Mouse (Mus musculus) limb, embryonic 11.5 days (tissue): ENCODE results near the gene Morn1. TPM values are rescaled to one million over a fixed set of nuclear protein-coding genes. Genes with fewer than 3 reads are reported as not detected.
A peak's percentile ranks its signal among the peaks of the same experiment; 100 is the strongest.

Experiments
- ATAC-seq: fragments of 200-750 bp; cut with Nextera tagmentation; 2 replicates; pipeline ENCODE4 v1.8.0; 2017; ENCODE audit warnings: low read depth; ENCODE audit not compliant: insufficient number of reproducible peaks, low FRiP score, low TSS enrichment
- DNase-seq: peaks from one replicate; pipeline ENCODE4 v3.0.0-alpha.2; 2015; ENCODE audit warnings: low spot score
- H3K27ac ChIP-seq: fragments of 300-500 bp; sonication (generic); replicated peaks from 2 replicates; pipeline ENCODE4 v1.5.1; 2014; ENCODE audit warnings: low read depth, mild to moderate bottlenecking, low read length
- H3K27me3 ChIP-seq: fragments of 300-500 bp; sonication (generic); 2 replicates; pipeline ENCODE4 v1.6.1; 2014; ENCODE audit warnings: mild to moderate bottlenecking, low read length, mixed read lengths; ENCODE audit not compliant: control insufficient read depth, insufficient read depth
- H3K36me3 ChIP-seq: fragments of 300-500 bp; sonication (generic); 2 replicates; pipeline ENCODE4 v1.6.1; 2014; ENCODE audit warnings: mild to moderate bottlenecking, low read length, moderate library complexity, mixed read lengths; ENCODE audit not compliant: control insufficient read depth, insufficient read depth
- H3K4me1 ChIP-seq: fragments of 300-500 bp; sonication (generic); 2 replicates; pipeline ENCODE4 v1.6.1; 2014; ENCODE audit warnings: low read length, mixed read lengths; ENCODE audit not compliant: control insufficient read depth, insufficient read depth
- H3K4me2 ChIP-seq: fragments of 300-500 bp; sonication (generic); 2 replicates; pipeline ENCODE4 v1.6.1; 2014; ENCODE audit warnings: low read depth, mild to moderate bottlenecking, moderate library complexity; ENCODE audit not compliant: severe bottlenecking
- H3K4me3 ChIP-seq: fragments of 300-500 bp; sonication (generic); 2 replicates; pipeline ENCODE4 v1.5.1; 2014; ENCODE audit warnings: low read depth, low read length
- H3K9ac ChIP-seq: fragments of 300-500 bp; sonication (generic); 2 replicates; pipeline ENCODE4 v1.6.1; 2014; ENCODE audit warnings: mild to moderate bottlenecking, low read length
- H3K9me3 ChIP-seq: fragments of 300-500 bp; sonication (generic); 2 replicates; pipeline ENCODE4 v1.6.1; 2016; ENCODE audit warnings: low read length; ENCODE audit not compliant: control insufficient read depth
- WGBS: fragments of 180-500 bp; shearing (Covaris S2); extraction: QIAGEN DNeasy Blood & Tissue Kit; methylation state at CpG from one replicate; pipeline ENCODE4 v1.1.7; 2014; 5-methylcytosine and 5-hydroxymethylcytosine counted together
- polyA plus RNA-seq: library from polyadenylated mRNA; unstranded; fragments of >200 nt; fragmentation: Nextera tagmentation; extraction: Ambion mirVana; gene quantifications from 2 replicates; pipeline ENCODE4 v1.2.1, GENCODE M21; 2014

The Morn1 gene
- polyA plus RNA-seq, 1 experiment from 2014 or later, result 3.5 TPM

DNA sequence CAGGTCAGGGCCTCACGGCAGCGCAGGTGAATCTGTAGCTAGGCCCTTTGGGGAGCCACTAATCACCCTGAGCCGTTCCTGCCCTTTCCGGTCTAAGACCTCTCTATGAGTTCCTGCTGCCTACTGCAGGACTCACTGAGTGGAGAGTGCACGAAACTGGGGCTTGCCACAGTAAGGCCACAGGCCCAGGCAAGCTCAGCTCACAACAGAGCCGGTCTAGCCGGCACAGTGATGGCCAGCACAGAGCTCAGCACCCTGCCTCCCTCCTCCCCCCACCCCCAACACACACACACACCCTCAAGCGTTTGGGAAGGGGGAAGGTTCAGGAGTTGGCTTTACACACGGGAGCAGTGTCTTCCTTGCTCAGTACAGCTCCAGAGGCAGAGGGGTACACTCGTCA is 28.1 kb upstream of the Morn1 start:
- DNase-seq (no peak), ATAC-seq (no peak)
- H3K4me2 ChIP-seq, result no peak overlapping the region
- WGBS, result 38% methylated on average over 10 of the region's 10 CpGs
- H3K4me3 ChIP-seq, result no peak overlapping the region
- no peaks in the 10 kb centered on the region for H3K4me1 ChIP-seq
- no peaks in the 10 kb centered on the region for H3K27me3 ChIP-seq
- H3K9me3 ChIP-seq, result no peaks in the 10 kb centered on the region
- no peak overlapping the region for H3K27ac ChIP-seq
- no peaks in the 10 kb centered on the region for H3K36me3 ChIP-seq
- H3K9ac ChIP-seq, result no peak overlapping the region

DNA sequence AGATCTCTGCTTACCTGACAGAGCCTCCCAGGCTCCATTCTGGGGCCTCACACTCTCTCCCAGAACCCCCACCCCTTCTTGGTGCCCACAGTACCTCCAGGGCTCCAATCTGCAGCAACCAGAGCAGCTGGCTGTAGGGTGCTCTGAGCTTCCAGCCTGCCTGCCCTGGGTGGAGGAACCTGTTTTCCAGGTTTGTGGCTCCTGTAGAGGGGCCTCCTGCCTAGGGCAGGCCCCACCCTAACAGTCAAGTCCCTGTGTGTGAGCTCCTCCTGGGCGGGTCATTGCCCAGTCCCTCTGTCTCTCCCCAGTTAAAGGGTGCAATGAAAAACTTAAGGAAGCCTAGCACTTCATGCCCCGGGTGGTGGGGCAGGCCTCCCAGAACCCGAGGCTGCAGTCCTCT is 22.5 kb upstream of the Morn1 start:
- H3K4me1 ChIP-seq, result peaks cover 10% of the 10 kb centered on the region; the same call in 1 of the 2 replicates
- ATAC-seq, result no peak
- H3K36me3 ChIP-seq, result peaks cover 3% of the 10 kb centered on the region; the same call in 1 of the 2 replicates
- H3K9me3 ChIP-seq, result no peaks in the 10 kb centered on the region
- DNase-seq, result no peak
- no peak overlapping the region for H3K4me2 ChIP-seq
- H3K4me3 ChIP-seq, result no peak overlapping the region
- H3K27ac ChIP-seq, result no peak overlapping the region
- H3K27me3 ChIP-seq, result no peaks in the 10 kb centered on the region
- 31% methylated on average over 3 of the region's 3 CpGs for WGBS
- H3K9ac ChIP-seq, result no peak overlapping the region

DNA sequence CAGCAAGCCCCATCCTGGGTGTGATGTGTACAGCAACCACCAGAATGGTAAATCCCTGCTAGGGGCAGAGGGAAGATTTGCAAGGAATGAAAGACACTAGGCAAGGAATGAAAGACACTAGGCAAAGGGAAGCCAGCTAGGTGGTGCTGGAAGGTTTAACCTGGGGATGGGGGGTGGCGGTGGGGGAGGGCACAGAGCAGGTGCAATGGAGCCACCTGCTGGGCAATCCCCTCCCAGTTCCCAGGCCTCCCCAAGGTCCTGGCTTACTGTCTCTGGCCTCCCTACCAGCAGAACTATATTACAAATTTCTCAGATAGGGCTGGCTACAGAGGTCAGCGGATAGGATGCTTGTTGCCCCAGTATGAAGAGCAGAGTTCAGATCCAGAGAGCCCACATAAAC is 21.9 kb upstream of the Morn1 start:
- Histone ChIP-seq H3K9ac (no peak overlapping the region), H3K9me3 (no peaks in the 10 kb centered on the region), H3K4me1 (peaks cover 10% of the 10 kb centered on the region; the same call in 1 of the 2 replicates)

DNA sequence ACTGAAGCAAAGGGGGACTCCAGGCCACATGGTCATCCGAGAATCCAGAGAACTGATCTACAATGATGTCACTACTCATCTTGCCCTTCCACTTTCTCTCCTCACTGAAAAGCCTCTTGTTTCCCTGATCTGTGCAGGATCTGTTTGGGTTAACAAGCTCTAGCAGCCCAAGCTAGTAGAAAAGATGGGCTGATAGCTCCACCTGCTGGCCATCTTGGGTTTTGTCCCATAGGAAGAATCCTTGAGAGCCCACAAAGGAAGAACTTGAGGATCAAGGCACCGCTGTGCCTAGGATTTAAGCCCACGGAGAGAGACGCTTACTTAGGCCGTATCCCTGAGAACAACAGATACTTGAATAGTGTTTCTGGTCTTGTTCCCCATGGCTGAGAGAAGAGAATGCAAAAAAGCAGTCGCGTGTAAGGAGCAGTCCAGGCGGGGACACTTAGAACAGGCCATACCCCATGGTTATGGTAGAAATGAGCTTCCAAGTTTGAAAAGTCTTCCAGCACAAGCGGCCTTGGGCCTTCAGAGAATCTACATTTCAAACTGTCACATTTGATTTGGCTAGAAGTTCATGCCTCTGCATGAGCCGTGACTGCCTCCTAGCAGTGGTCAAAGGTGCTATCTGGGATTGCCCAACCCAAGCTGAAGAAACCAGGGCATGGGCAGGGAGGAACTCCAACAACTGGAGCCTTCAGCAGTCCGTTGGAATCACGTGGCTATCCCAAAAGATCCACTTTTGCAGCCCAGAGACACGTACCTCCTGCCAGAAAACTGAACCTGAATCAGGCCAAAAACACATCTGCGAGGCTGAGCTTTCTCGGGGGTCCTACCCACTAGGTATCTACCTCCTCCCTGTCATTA is 20.2 kb upstream of the Morn1 start:
- ATAC-seq, result peak; percentile 44
- 4% methylated on average over 15 of the region's 15 CpGs for WGBS
- Histone ChIP-seq H3K4me2 (peak overlapping the region; percentile 81), H3K27ac (no peak overlapping the region), H3K9me3 (no peaks in the 10 kb centered on the region), H3K4me3 (peak overlapping the region; percentile 62; the same call in 1 of the 2 replicates), H3K36me3 (peaks cover 17% of the 10 kb centered on the region), H3K4me1 (peaks cover 10% of the 10 kb centered on the region; the same call in 1 of the 2 replicates), H3K27me3 (no peaks in the 10 kb centered on the region), H3K9ac (no peak overlapping the region)
- DNase-seq, result peak; percentile 96

More for the DNA sequence above, 21.9 kb upstream of the Morn1 start:
- WGBS, result 59% methylated on average over 2 of the region's 2 CpGs
- H3K4me2 ChIP-seq, result no peak overlapping the region
- ATAC-seq (no peak), DNase-seq (no peak)
- no peak overlapping the region for H3K27ac ChIP-seq
- no peak overlapping the region for H3K4me3 ChIP-seq
- H3K36me3 ChIP-seq, result peaks cover 8% of the 10 kb centered on the region; the same call in 1 of the 2 replicates
- H3K27me3 ChIP-seq, result no peaks in the 10 kb centered on the region

DNA sequence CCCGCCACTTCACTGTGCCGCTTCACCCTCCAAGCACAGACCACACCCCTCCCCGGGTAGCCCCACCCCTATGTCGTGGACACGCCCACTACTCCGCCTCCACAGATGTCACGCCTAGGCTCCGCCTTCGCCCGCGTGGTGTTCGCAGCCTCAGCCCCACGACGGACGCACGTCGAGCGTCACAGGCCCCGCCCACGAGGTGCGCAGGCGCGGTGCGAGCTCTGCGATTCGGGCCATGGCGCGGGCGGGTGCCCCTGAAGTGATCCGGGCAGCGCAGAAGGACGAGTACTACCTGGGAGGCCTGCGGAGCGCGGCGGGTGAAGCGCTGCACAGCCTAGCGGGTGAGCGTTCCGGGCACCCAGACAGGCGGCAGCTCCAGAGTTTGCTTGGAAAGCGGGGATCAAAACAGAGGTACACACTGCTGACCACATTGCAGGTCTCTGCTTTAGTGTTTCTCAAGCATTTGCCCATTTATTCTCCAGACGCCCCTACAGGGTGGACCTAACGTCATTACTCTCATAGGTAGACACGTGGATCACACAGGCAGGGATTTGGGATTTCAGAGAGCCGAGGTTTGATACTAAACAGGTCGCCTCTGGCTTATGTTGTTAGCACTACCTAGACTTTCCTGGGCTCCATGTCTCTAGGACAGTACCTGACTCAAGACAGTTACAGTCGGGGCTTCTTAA is 19.4 kb upstream of the Morn1 start, which contains the start of gene Pex10:
Pex10 (plus strand) TSS at position 183 of the 689 bp plus-strand sequence.
- H3K4me2 ChIP-seq, result peak within 1 kb of the TSS; percentile 81
- no peaks in the 10 kb centered on the region for H3K9me3 ChIP-seq
- ATAC-seq (peak; percentile 93), DNase-seq (peak; percentile 99)
- no peaks in the 10 kb centered on the region for H3K27me3 ChIP-seq
- H3K36me3 ChIP-seq, result peaks cover 24% of the 10 kb centered on the region
- peaks cover 10% of the 10 kb centered on the region; the same call in 1 of the 2 replicates for H3K4me1 ChIP-seq
- WGBS, result under 1% methylated on average over 48 of the region's 48 CpGs
- H3K9ac ChIP-seq, result peak within 1 kb of the TSS; percentile 76
- peak within 1 kb of the TSS; percentile 62 for H3K4me3 ChIP-seq
- 0 out of 2 replicates have a peak within 1 kb of the TSS, but pooled peaks have one; percentile 39 for H3K27ac ChIP-seq

DNA sequence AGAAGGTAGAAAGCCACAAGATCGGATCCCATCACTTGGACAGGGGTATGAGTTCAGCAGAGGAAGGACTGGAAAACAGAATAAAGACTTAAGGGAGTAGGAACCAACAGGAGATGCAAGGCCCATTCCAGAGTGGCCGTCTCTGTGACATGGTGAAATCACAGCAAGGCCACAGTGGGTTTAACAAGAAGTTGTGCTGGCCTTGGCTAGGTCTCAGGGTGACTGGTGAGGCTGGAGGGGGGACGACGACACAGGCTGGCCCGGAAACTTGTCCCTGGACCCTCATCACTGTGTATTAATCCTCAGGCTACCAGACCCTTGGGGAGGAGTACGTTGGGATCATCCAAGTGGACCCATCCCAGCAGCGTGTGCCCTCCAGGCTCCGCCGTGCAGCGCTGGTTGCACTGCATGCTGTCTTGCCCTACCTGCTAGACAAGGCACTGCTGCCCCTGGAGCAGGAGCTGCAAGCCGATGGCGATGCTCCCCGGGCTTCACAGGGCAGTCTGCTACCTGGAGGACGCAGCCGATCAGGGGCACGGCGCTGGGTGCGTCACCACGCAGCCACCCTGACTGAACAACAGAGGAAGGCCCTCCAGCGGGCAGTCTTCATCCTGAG is 17.9 kb upstream of the Morn1 start:
- H3K27me3 ChIP-seq, result no peaks in the 10 kb centered on the region
- 95% methylated on average over 20 of the region's 20 CpGs for WGBS
- peaks cover 10% of the 10 kb centered on the region; the same call in 1 of the 2 replicates for H3K4me1 ChIP-seq
- no peak overlapping the region for H3K27ac ChIP-seq
- no peak overlapping the region for H3K4me2 ChIP-seq
- H3K36me3 ChIP-seq, result peaks cover 29% of the 10 kb centered on the region
- DNase-seq (no peak), ATAC-seq (no peak)
- no peak overlapping the region for H3K9ac ChIP-seq
- H3K9me3 ChIP-seq, result no peaks in the 10 kb centered on the region
- H3K4me3 ChIP-seq, result no peak overlapping the region

DNA sequence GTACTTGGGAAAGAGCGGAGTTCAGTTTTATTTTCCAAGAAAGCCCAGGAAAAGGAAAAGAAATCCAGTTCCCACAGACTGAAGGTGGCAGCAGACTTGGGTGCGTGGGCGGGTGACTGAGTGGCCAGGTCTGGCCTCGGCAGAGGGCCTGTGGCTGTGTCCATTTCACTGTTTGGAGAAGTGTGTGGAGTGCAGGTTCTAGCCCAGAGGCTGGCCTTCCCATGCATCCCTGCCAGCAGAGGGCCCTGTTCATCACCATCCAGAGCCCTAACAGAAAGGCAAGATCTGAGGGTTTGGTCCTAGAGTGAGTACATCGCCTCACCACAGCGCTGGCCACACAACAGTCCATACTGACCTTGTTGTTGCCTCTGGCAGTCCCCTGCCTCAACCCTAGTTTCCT is 17.2 kb upstream of the Morn1 start:
- no peak for DNase-seq
- no peak for ATAC-seq

DNA sequence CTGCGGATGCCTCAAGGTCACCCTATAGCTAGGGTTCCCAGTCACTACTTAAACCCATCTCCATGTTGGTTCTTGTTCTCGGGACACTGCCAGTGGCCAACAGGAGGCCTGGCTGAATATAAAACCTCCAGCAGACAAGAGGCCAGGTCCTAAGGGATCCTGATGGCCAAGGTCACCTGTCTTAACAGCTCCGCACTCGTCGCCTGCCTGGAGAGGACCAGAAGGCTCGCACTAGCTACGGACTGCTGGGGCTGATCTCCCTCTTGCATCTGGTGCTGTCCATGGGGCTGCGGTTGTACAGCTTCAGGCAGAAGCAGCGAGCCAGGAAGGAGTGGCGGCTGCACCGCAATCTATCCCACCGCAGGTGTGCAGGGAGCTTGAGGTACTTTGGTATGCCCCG is 16.2 kb upstream of the Morn1 start:
- 93% methylated on average over 13 of the region's 13 CpGs for WGBS
- Histone ChIP-seq H3K36me3 (peaks cover 35% of the 10 kb centered on the region), H3K9me3 (no peaks in the 10 kb centered on the region), H3K4me1 (peaks cover 10% of the 10 kb centered on the region; the same call in 1 of the 2 replicates), H3K4me3 (no peak overlapping the region), H3K27ac (no peak overlapping the region), H3K4me2 (no peak overlapping the region), H3K27me3 (no peaks in the 10 kb centered on the region), H3K9ac (no peak overlapping the region)
- DNase-seq (no peak), ATAC-seq (no peak)

More for the DNA sequence above, 17.2 kb upstream of the Morn1 start:
- Histone ChIP-seq H3K9me3 (no peaks in the 10 kb centered on the region), H3K4me3 (no peak overlapping the region), H3K27ac (no peak overlapping the region), H3K9ac (no peak overlapping the region), H3K4me2 (no peak overlapping the region), H3K36me3 (peaks cover 30% of the 10 kb centered on the region), H3K27me3 (no peaks in the 10 kb centered on the region), H3K4me1 (peaks cover 10% of the 10 kb centered on the region; the same call in 1 of the 2 replicates)
- whole genome bisulfite sequencing, result 90% methylated on average over 6 of the region's 6 CpGs
